Mouse (Mus musculus): Measurements from ENCODE around the gene Rhot1.

DNA sequence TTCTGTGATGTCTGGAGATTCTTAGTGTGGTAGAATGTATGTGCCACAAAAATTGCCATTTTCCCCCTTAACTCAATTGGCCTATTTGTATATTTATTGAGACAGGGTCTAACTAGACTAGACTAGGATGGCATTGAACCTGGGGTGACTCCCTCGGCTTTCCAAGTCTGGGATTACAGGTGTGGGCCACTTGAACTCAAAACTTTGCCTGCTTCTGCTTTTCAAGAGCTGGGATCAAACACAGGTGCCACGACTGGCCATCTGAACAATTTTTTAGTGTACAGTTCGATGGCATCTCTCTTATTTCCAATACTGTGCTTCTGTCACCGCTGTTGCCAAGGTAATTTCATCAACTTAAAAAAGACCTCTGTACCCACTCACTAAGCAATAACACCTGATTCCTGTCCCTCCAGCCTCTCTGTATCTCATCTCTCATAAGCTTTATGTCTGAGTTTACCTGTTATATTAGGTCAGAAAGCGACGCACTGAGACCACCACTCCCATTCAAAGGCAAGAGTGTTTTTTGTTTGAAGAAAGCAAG is 24.2 kb upstream of the Rhot1 start:
- TF ChIP-seq CEBPB (IDR thresholded peaks at IDR 0.05; ENCODE audit: low read depth) (no peak), CTCF (IDR thresholded peaks at IDR 0.05; ENCODE audit: control insufficient read depth, insufficient read depth, insufficient read length) (no peak), MYOD1 (IDR thresholded peaks at IDR 0.05; ENCODE audit: control insufficient read depth, insufficient read length, low read depth) (no peak)
